Mouse (Mus musculus) left cerebral cortex, adult 11 months (tissue): ENCODE results near the gene Hps1.

Experiments used
- DNase-seq: peaks from one replicate; pipeline ENCODE4 v3.0.0; 2022; ENCODE audit warnings: low spot score

Gene Hps1

DNA sequence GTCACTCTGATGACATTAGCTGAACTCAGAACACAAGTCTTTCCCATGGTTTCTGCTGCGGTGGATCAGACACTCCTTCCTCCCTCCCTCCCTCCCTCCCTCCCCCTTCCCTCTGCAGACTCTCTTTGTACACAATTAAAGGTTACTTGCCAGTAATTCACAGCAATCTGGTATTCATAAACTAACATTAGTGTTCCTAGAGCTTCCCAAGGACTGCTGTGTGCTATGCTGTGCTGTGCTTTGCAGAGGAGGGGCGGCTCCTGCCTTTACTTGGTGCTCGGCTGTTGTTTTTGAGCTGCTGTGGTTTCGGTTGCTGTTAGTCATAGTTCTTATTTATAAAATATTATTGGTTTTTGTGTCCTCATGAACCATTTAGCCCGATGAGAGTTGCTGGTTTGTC, 62.1 kb downstream of the Hps1 start:
- no peak for DNase-seq

DNA sequence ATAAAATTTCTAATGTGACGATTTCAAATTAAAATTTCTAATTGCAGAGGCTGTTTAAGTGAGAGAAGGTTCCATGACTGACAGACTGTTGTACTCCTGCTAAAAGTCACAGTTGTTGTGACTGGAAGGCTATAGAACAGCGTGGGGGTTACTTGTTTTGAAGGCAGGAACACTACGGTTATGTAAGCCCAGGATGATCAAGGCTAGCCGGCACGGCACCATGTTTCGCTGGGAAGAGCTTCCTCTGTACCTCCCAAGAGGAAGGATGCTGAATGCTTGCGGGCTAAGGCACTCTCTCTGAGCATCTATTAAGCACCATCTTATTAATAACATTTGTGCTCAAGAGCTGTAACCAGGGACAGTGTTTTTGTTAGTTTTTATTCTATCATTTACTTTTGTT, 63.3 kb downstream of the Hps1 start:
- peak; percentile 7 for DNase-seq

DNA sequence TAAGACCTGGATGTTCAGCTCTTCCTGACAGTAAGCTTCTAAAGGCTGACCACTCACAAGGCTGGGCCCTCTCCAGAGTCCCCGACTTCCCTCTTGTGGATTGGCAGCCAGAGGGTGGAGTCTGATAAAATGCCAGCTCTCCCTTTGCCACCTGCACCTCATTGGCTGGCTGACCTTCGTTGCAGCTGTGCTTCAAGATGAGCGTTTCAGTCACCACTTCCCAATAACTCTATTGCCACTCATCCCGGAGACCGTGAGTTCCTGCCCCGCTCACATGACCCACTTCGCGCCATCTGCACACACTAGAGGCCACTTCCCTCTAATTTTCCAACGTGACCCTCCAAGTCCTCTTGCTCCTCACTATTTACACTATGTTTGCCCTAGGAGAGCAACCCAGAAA, 66.0 kb downstream of the Hps1 start:
- no peak for DNase-seq
